ENCODE assay signal across 8 mouse cellular contexts in the genomic region with DNA sequence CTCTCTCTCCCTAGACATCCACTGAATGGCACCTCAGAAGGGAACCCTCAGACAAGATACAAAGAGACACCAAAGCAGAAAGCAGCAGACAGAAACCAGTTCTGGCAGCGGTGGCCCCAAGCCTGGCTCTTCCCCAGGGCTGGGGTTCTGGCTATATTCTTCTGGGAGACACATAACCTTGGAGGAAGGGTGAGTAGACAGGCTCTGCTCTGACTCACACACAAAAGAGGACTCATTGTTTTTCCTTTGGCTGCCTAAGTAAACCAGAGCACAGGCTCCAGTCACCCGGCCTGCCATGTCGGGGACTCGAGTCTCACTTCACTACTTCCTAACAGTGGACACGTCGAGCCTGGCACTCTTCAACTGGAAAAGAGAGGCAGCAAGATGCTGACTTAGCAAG. TPM values are rescaled to one million over a fixed set of nuclear protein-coding genes. Genes with fewer than 3 reads are reported as not detected.
DNase-seq lines count a peak whose midpoint lies in the region; ATAC-seq and TF ChIP-seq lines count a peak whose summit lies in the region.

No protein-coding gene starts in this region.

- H3K9ac ChIP-seq in lung, postnatal 0 days (replicated peaks; ENCODE audit: low read depth) = no peak overlapping the region
- no peak overlapping the region for H3K9ac ChIP-seq in intestine, embryonic 15.5 days

- H3K4me1 ChIP-seq in lung, postnatal 0 days (ENCODE audit: insufficient read depth, low read depth, low read length) = peaks cover 6% of the 10 kb centered on the region; the same call in 1 of the 2 replicates
- peaks cover 5% of the 10 kb centered on the region; the same call in 1 of the 2 replicates for H3K4me1 ChIP-seq in lung, adult 2 months (ENCODE audit: control insufficient read depth, insufficient read depth, low read length)
- peaks cover 4% of the 10 kb centered on the region for H3K4me1 ChIP-seq in intestine, embryonic 15.5 days (replicated peaks)

- H3K36me3 ChIP-seq in lung, postnatal 0 days (ENCODE audit: insufficient read depth, low read length) = no peaks in the 10 kb centered on the region
- H3K36me3 ChIP-seq in intestine, embryonic 15.5 days = no peaks in the 10 kb centered on the region

- ATAC-seq in lung, postnatal 0 days = peak; percentile 60
- no peak for ATAC-seq in intestine, embryonic 15.5 days
- no peak for ATAC-seq in cerebellum, adult (ENCODE audit: insufficient number of reproducible peaks, low FRiP score, low TSS enrichment)

- peak; percentile 50 for DNase-seq in lung, postnatal 0 days (ENCODE audit: low spot score)
- DNase-seq in lung, adult 2 months = no peak
- peak; percentile 52 for DNase-seq in adrenal gland, adult 8-10 months
- peak; percentile 67 for DNase-seq in gastrocnemius, postnatal 25 days
- no peak for DNase-seq in spleen, postnatal 14 days (ENCODE audit: low spot score in 2 of 2)
- no peak for DNase-seq in spleen, adult 18-20 months

- TF ChIP-seq EP300 in lung, postnatal 0 days (IDR thresholded peaks at IDR 0.05) = no peak

- no peaks in the 10 kb centered on the region for H3K27me3 ChIP-seq in lung, postnatal 0 days (replicated peaks; ENCODE audit: insufficient read depth, low read length)
- no peaks in the 10 kb centered on the region for H3K27me3 ChIP-seq in intestine, embryonic 15.5 days (replicated peaks)

- H3K4me3 ChIP-seq in lung, postnatal 0 days (ENCODE audit: low read depth, low read length) = no peak overlapping the region
- H3K4me3 ChIP-seq in lung, adult 2 months (replicated peaks; ENCODE audit: extremely low read depth, low read depth, low read length) = no peak overlapping the region
- H3K4me3 ChIP-seq in intestine, embryonic 15.5 days (replicated peaks) = no peak overlapping the region

- H3K27ac ChIP-seq in lung, postnatal 0 days (ENCODE audit: low read length) = peak overlapping the region; percentile 51; the same call in 1 of the 2 replicates
- peak overlapping the region; percentile 62 for H3K27ac ChIP-seq in intestine, embryonic 15.5 days

- no peak for TF ChIP-seq POLR2A in lung, adult 2 months (IDR thresholded peaks at IDR 0.05; ENCODE audit: borderline replicate concordance, extremely low read depth, low read depth, low read length)

- no peak overlapping the region for H3K4me2 ChIP-seq in lung, postnatal 0 days (replicated peaks; ENCODE audit: low read depth, low read length)
- no peak overlapping the region for H3K4me2 ChIP-seq in intestine, embryonic 15.5 days (replicated peaks)

- TF ChIP-seq CTCF in lung, postnatal 0 days (IDR thresholded peaks at IDR 0.05) = no peak
- no peak for TF ChIP-seq CTCF in lung, adult 2 months (IDR thresholded peaks at IDR 0.05; ENCODE audit: insufficient read depth, low read length)

- no peaks in the 10 kb centered on the region for H3K9me3 ChIP-seq in lung, postnatal 0 days (ENCODE audit: low read length)
- no peaks in the 10 kb centered on the region for H3K9me3 ChIP-seq in intestine, embryonic 15.5 days

- 23% methylated on average over 6 of the region's 6 CpGs for WGBS in lung, postnatal 0 days
- 15% methylated on average over 6 of the region's 6 CpGs for WGBS in lung, adult 2 months
- WGBS in intestine, embryonic 15.5 days = 36% methylated on average over 6 of the region's 6 CpGs

RNA-seq across cellular contexts. Expression of a gene that starts 55.8 kb away (rescaled TPM):
- 12.7 and 13.4 TPM in 2 replicates for polyA plus RNA-seq in lung, postnatal 0 days (2015; fragmentation: Nextera tagmentation; extraction: Ambion mirVana)
- polyA plus RNA-seq in lung, adult 2 months (2012; rRNA removed) = 4.6 and 15.8 TPM in 2 replicates
- total RNA-seq in adrenal gland, adult 8-10 months (2022) = 10 to 100 TPM in 3 of 4 experiments, 1 to 10 TPM in 1; 9.9 to 16.1 (median 11.2) TPM
- total RNA-seq in gastrocnemius, postnatal 25 days (2021) = 10 to 100 TPM in 1 of 2 experiments, 1 to 10 TPM in 1; 4.6 to 29.3 TPM
- 8.4 and 8.5 TPM in 2 replicates for polyA plus RNA-seq in intestine, embryonic 15.5 days (2015; fragmentation: Nextera tagmentation; extraction: Ambion mirVana)

Comparison
In these comparisons a context has a peak if more than half of its experiments do, and no peak if none do; other contexts are left out.
1. DNase-seq: peak in lung, postnatal 0 days (single experiment), adrenal gland, adult 8-10 months (single experiment) and gastrocnemius, postnatal 25 days (single experiment); none in lung, adult 2 months (single experiment), spleen, postnatal 14 days (0 of 2) and spleen, adult 18-20 months (0 of 2).